Mouse (Mus musculus) brain, embryonic 14.5 days (tissue): ENCODE measurements around the gene Slc38a7.
"Not testable (repeated sequence)": the region's sequence is repeated elsewhere in the genome, so short reads cannot be mapped to it uniquely, and the experiment has no call there.

ENCODE experiments used
- CTCF ChIP-seq: fragments of 200-500 bp; IDR thresholded peaks from 2 replicates; pipeline ENCODE4 v1.5.1; 2012; ENCODE audit warnings: inconsistent platforms, mild to moderate bottlenecking, moderate library complexity, borderline replicate concordance; ENCODE audit not compliant: insufficient read depth, insufficient read length; ENCODE audit errors: extremely low read depth
- POLR2A ChIP-seq: fragments of 200-500 bp; IDR thresholded peaks from 2 replicates; pipeline ENCODE4 v1.6.1; 2012; ENCODE audit warnings: mild to moderate bottlenecking, inconsistent platforms, borderline replicate concordance; ENCODE audit not compliant: poor library complexity, insufficient read depth, insufficient read length, severe bottlenecking; ENCODE audit errors: extremely low read depth

DNA sequence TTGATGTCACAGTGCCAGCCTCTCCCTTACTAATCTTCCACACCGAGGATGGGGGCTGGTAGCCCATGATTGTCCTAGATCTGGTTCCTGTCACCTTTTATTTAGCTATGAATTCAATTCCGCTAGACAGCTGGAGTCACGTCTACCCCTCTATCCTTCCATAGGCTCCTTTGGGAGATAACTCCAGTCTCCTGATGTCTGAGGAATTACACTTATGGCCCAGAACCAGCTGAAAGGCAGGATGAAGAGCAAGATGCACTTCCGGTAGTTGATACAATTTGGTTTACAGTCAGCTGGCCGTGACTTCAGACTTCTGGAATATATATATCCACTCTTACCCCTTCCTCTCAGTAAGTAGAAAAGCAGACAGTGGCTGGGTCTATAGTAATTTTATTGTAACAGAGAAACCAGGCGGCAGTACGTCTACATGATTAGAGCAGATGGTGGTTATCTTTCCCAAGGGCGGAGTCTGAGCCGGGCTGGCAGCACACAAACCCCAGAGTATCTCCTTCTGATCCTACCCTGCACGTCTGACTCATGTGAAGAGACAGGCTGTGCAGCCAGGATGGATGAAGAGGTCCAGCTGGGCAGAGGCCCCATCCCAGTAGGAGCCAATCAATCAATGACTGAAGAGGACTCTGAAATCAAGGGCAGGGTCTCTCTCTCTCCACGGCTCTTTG is 10.6 kb upstream of the Slc38a7 start:
- not testable (repeated sequence) for TF ChIP-seq POLR2A, CTCF
